In the genomic region with DNA sequence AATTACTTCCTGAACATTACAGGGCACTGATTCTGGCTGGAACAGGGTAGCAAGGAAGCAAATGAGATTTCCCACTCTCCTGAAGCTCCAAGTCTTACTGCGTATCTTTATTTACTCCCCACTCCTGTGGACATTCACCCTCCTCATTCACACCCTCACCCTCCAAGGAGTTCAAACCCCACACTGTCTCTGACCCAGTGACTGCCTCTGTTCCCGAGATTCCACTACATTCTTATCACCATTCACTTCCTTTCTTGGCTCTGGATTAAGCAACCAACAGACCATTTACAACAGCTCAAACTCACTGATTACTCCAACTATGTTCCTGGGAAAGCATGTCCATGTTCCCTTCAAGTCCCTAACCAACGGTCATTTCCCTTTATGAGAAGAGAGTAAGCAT, we compare ENCODE assay signal across 22 mouse cellular contexts. TPM values are rescaled to one million over a fixed set of nuclear protein-coding genes. Genes with fewer than 3 reads are reported as not detected.
DNase-seq lines count a peak whose midpoint lies in the region; ATAC-seq and TF ChIP-seq lines count a peak whose summit lies in the region.
"Had no signal": no experiment of that assay in that cellular context is flagged by ENCODE, and none has a peak within 500 bp of the region (broad histone marks: within the 10 kb centered on the region; RNA-seq: fewer than 3 reads in every experiment).

No protein-coding gene starts in this region.

- H3K4me1 ChIP-seq in heart, embryonic 11.5 days (ENCODE audit: control insufficient read depth, insufficient read depth, low read length) = peaks cover 13% of the 10 kb centered on the region
- H3K4me1 ChIP-seq in hindbrain, embryonic 16.5 days (ENCODE audit: control insufficient read depth, insufficient read depth, low read depth, low read length) = peaks cover 10% of the 10 kb centered on the region
- H3K4me1 ChIP-seq in hindbrain, embryonic 12.5 days = peaks cover 10% of the 10 kb centered on the region; the same call in 1 of the 2 replicates
- H3K4me1 ChIP-seq in lung, postnatal 0 days (ENCODE audit: insufficient read depth, low read depth, low read length) = peaks cover 4% of the 10 kb centered on the region; the same call in 1 of the 2 replicates
- H3K4me1 ChIP-seq in lung, adult 2 months (ENCODE audit: control insufficient read depth, insufficient read depth, low read length) = peaks cover 9% of the 10 kb centered on the region; the same call in 1 of the 2 replicates
- peaks cover 18% of the 10 kb centered on the region for H3K4me1 ChIP-seq in neural tube, embryonic 15.5 days

- H3K27me3 ChIP-seq in heart, embryonic 11.5 days (ENCODE audit: control insufficient read depth, insufficient read depth, low read length) = no peaks in the 10 kb centered on the region
- H3K27me3 ChIP-seq in hindbrain, embryonic 16.5 days (replicated peaks; ENCODE audit: control insufficient read depth, insufficient read depth, low read length) = no peaks in the 10 kb centered on the region
- H3K27me3 ChIP-seq in hindbrain, embryonic 12.5 days = no peaks in the 10 kb centered on the region
- H3K27me3 ChIP-seq in lung, postnatal 0 days (replicated peaks; ENCODE audit: insufficient read depth, low read length) = no peaks in the 10 kb centered on the region
- no peaks in the 10 kb centered on the region for H3K27me3 ChIP-seq in neural tube, embryonic 15.5 days (replicated peaks)
- H3K27me3 ChIP-seq: midbrain, embryonic 15.5 days had no signal

- TF ChIP-seq CTCF in lung, postnatal 0 days (IDR thresholded peaks at IDR 0.05) = no peak
- TF ChIP-seq CTCF in lung, adult 2 months (IDR thresholded peaks at IDR 0.05; ENCODE audit: insufficient read depth, low read length) = no peak

- H3K36me3 ChIP-seq in heart, embryonic 11.5 days (ENCODE audit: control insufficient read depth, insufficient read depth, low read length) = peaks cover 9% of the 10 kb centered on the region; the same call in 1 of the 2 replicates
- peaks cover 22% of the 10 kb centered on the region for H3K36me3 ChIP-seq in hindbrain, embryonic 16.5 days (ENCODE audit: control insufficient read depth, insufficient read depth, low read length)
- peaks cover 90% of the 10 kb centered on the region for H3K36me3 ChIP-seq in hindbrain, embryonic 12.5 days
- H3K36me3 ChIP-seq in lung, postnatal 0 days (ENCODE audit: insufficient read depth, low read length) = peaks cover 35% of the 10 kb centered on the region; the same call in 1 of the 2 replicates
- H3K36me3 ChIP-seq in neural tube, embryonic 15.5 days = peaks cover 55% of the 10 kb centered on the region

- no peak overlapping the region for H3K9ac ChIP-seq in heart, embryonic 11.5 days (ENCODE audit: low read depth, low read length)
- no peak overlapping the region for H3K9ac ChIP-seq in hindbrain, embryonic 16.5 days (ENCODE audit: low read depth, low read length)
- no peak overlapping the region for H3K9ac ChIP-seq in hindbrain, embryonic 12.5 days
- no peak overlapping the region for H3K9ac ChIP-seq in lung, postnatal 0 days (replicated peaks; ENCODE audit: low read depth)
- H3K9ac ChIP-seq in neural tube, embryonic 15.5 days (replicated peaks) = no peak overlapping the region
- H3K9ac ChIP-seq: liver, embryonic 14.5 days; midbrain, embryonic 15.5 days had no signal

- DNase-seq in heart, adult 9 months (ENCODE audit: low spot score in 2 of 2) = no peak
- DNase-seq in lung, postnatal 0 days (ENCODE audit: low spot score) = peak; percentile 41
- DNase-seq in lung, adult 2 months = no peak
- DNase-seq in embryo, embryonic 11 days = no peak
- DNase-seq: adrenal gland, adult 8-10 months; cerebellum, adult 11 months; cerebellum, postnatal 14 days; gastrocnemius, postnatal 10 days; heart, postnatal 4 days; kidney, postnatal 4 days; spleen, adult 18-20 months; thymus, adult 2 months had no signal

- no peak for TF ChIP-seq EP300 in lung, postnatal 0 days (IDR thresholded peaks at IDR 0.05)

- TF ChIP-seq POLR2A in lung, adult 2 months (IDR thresholded peaks at IDR 0.05; ENCODE audit: borderline replicate concordance, extremely low read depth, low read depth, low read length) = no peak

- H3K9me3 ChIP-seq in heart, embryonic 11.5 days (replicated peaks; ENCODE audit: control insufficient read depth, low read length) = no peaks in the 10 kb centered on the region
- no peaks in the 10 kb centered on the region for H3K9me3 ChIP-seq in hindbrain, embryonic 16.5 days (ENCODE audit: control insufficient read depth, low read length)
- H3K9me3 ChIP-seq in hindbrain, embryonic 12.5 days (replicated peaks) = no peaks in the 10 kb centered on the region
- no peaks in the 10 kb centered on the region for H3K9me3 ChIP-seq in lung, postnatal 0 days (ENCODE audit: low read length)
- no peaks in the 10 kb centered on the region for H3K9me3 ChIP-seq in neural tube, embryonic 15.5 days (replicated peaks)
- H3K9me3 ChIP-seq: midbrain, embryonic 15.5 days had no signal

- no peak overlapping the region for H3K4me3 ChIP-seq in heart, embryonic 11.5 days (ENCODE audit: low read depth, low read length)
- no peak overlapping the region for H3K4me3 ChIP-seq in hindbrain, embryonic 16.5 days (ENCODE audit: low read length)
- no peak overlapping the region for H3K4me3 ChIP-seq in hindbrain, embryonic 12.5 days
- no peak overlapping the region for H3K4me3 ChIP-seq in lung, postnatal 0 days (ENCODE audit: low read depth, low read length)
- no peak overlapping the region for H3K4me3 ChIP-seq in lung, adult 2 months (replicated peaks; ENCODE audit: extremely low read depth, low read depth, low read length)
- H3K4me3 ChIP-seq in neural tube, embryonic 15.5 days (replicated peaks) = no peak overlapping the region
- H3K4me3 ChIP-seq: midbrain, embryonic 15.5 days had no signal

- no peak overlapping the region for H3K4me2 ChIP-seq in heart, embryonic 11.5 days
- H3K4me2 ChIP-seq in hindbrain, embryonic 16.5 days (ENCODE audit: low read length) = no peak overlapping the region
- no peak overlapping the region for H3K4me2 ChIP-seq in hindbrain, embryonic 12.5 days (replicated peaks)
- no peak overlapping the region for H3K4me2 ChIP-seq in lung, postnatal 0 days (replicated peaks; ENCODE audit: low read depth, low read length)
- H3K4me2 ChIP-seq in neural tube, embryonic 15.5 days = no peak overlapping the region
- H3K4me2 ChIP-seq: midbrain, embryonic 15.5 days had no signal

- ATAC-seq in heart, embryonic 11.5 days (replicated peaks; ENCODE audit: insufficient number of reproducible peaks, low FRiP score, low TSS enrichment) = no peak
- ATAC-seq in hindbrain, embryonic 16.5 days = no peak
- no peak for ATAC-seq in hindbrain, embryonic 12.5 days (ENCODE audit: low FRiP score)
- ATAC-seq in lung, postnatal 0 days = peak; percentile 68
- no peak for ATAC-seq in neural tube, embryonic 15.5 days (ENCODE audit: low FRiP score)
- ATAC-seq: inflammation-experienced regulatory T-cells, adult 6 months; midbrain, embryonic 15.5 days had no signal

- 50% methylated on average over 3 of the region's 3 CpGs for WGBS in heart, embryonic 11.5 days (ENCODE audit: insufficient replicate concordance)
- WGBS in hindbrain, embryonic 16.5 days = 91% methylated on average over 3 of the region's 3 CpGs
- WGBS in hindbrain, embryonic 12.5 days = 86% methylated on average over 3 of the region's 3 CpGs
- WGBS in lung, postnatal 0 days = 32% methylated on average over 3 of the region's 3 CpGs
- WGBS in lung, adult 2 months = 40% methylated on average over 3 of the region's 3 CpGs
- WGBS in neural tube, embryonic 15.5 days = 82% methylated on average over 3 of the region's 3 CpGs

- 0 out of 2 replicates have a peak overlapping the region, but pooled peaks have one; percentile 13 for H3K27ac ChIP-seq in heart, embryonic 11.5 days (ENCODE audit: low read depth, low read length)
- H3K27ac ChIP-seq in hindbrain, embryonic 16.5 days (ENCODE audit: low read depth, low read length) = peak overlapping the region; percentile 36; the same call in 1 of the 2 replicates
- no peak overlapping the region for H3K27ac ChIP-seq in hindbrain, embryonic 12.5 days
- peak overlapping the region; percentile 57 for H3K27ac ChIP-seq in lung, postnatal 0 days (ENCODE audit: low read length)
- H3K27ac ChIP-seq in neural tube, embryonic 15.5 days (replicated peaks) = peak overlapping the region; percentile 54; the same call in 1 of the 2 replicates
- H3K27ac ChIP-seq: liver, embryonic 14.5 days had no signal

RNA-seq across cellular contexts. Expression of a gene that starts 4.8 kb away (rescaled TPM):
- polyA plus RNA-seq in heart, embryonic 11.5 days (2014; fragmentation: Nextera tagmentation; extraction: Ambion mirVana) = not detected in 2 replicates
- polyA plus RNA-seq in hindbrain, embryonic 16.5 days (2015; fragmentation: Nextera tagmentation; extraction: Ambion mirVana) = not detected in 2 replicates
- polyA plus RNA-seq in hindbrain, embryonic 12.5 days (2016; fragmentation: Nextera tagmentation; extraction: Ambion mirVana) = not detected in 2 replicates
- polyA plus RNA-seq in lung, postnatal 0 days (2015; fragmentation: Nextera tagmentation; extraction: Ambion mirVana) = not detected in 2 replicates
- polyA plus RNA-seq in lung, adult 2 months (2012; rRNA removed) = not detected in 2 replicates
- polyA plus RNA-seq in neural tube, embryonic 15.5 days (2015; fragmentation: Nextera tagmentation; extraction: Ambion mirVana) = not detected in 2 replicates
- polyA plus RNA-seq: inflammation-experienced regulatory T-cells, adult 6 months; kidney, embryonic 14.5 days; liver, embryonic 14.5 days; midbrain, embryonic 15.5 days; stomach, embryonic 14.5 days; thymus, adult 2 months; urinary bladder, adult 2 months had no signal

RNA-seq across cellular contexts. Expression of a gene that starts 19.3 kb away (rescaled TPM):
- 58.6 and 59.8 TPM in 2 replicates for polyA plus RNA-seq in heart, embryonic 11.5 days (2014; fragmentation: Nextera tagmentation; extraction: Ambion mirVana)
- polyA plus RNA-seq in hindbrain, embryonic 16.5 days (2015; fragmentation: Nextera tagmentation; extraction: Ambion mirVana) = 43.6 and 44.7 TPM in 2 replicates
- polyA plus RNA-seq in hindbrain, embryonic 12.5 days (2016; fragmentation: Nextera tagmentation; extraction: Ambion mirVana) = 54.5 and 59.0 TPM in 2 replicates
- 46.1 and 59.9 TPM in 2 replicates for polyA plus RNA-seq in lung, postnatal 0 days (2015; fragmentation: Nextera tagmentation; extraction: Ambion mirVana)
- polyA plus RNA-seq in lung, adult 2 months (2012; rRNA removed) = 28.2 and 36.6 TPM in 2 replicates
- polyA plus RNA-seq in neural tube, embryonic 15.5 days (2015; fragmentation: Nextera tagmentation; extraction: Ambion mirVana) = 44.4 and 47.2 TPM in 2 replicates

RNA-seq across cellular contexts. Expression of a gene that starts 34.3 kb away (rescaled TPM):
- polyA plus RNA-seq in heart, embryonic 11.5 days (2014; fragmentation: Nextera tagmentation; extraction: Ambion mirVana) = 2.8 and 4.1 TPM in 2 replicates
- polyA plus RNA-seq in hindbrain, embryonic 16.5 days (2015; fragmentation: Nextera tagmentation; extraction: Ambion mirVana) = 7.1 and 7.4 TPM in 2 replicates
- polyA plus RNA-seq in hindbrain, embryonic 12.5 days (2016; fragmentation: Nextera tagmentation; extraction: Ambion mirVana) = 7.0 and 7.9 TPM in 2 replicates
- 62.6 and 64.6 TPM in 2 replicates for polyA plus RNA-seq in lung, postnatal 0 days (2015; fragmentation: Nextera tagmentation; extraction: Ambion mirVana)
- 51.8 and 107 TPM in 2 replicates for polyA plus RNA-seq in lung, adult 2 months (2012; rRNA removed)
- polyA plus RNA-seq in neural tube, embryonic 15.5 days (2015; fragmentation: Nextera tagmentation; extraction: Ambion mirVana) = 8.8 and 10.8 TPM in 2 replicates
- polyA plus RNA-seq: inflammation-experienced regulatory T-cells, adult 6 months had no signal
